Comparison of ENCODE assay signal across 8 mouse cellular contexts in the genomic region with DNA sequence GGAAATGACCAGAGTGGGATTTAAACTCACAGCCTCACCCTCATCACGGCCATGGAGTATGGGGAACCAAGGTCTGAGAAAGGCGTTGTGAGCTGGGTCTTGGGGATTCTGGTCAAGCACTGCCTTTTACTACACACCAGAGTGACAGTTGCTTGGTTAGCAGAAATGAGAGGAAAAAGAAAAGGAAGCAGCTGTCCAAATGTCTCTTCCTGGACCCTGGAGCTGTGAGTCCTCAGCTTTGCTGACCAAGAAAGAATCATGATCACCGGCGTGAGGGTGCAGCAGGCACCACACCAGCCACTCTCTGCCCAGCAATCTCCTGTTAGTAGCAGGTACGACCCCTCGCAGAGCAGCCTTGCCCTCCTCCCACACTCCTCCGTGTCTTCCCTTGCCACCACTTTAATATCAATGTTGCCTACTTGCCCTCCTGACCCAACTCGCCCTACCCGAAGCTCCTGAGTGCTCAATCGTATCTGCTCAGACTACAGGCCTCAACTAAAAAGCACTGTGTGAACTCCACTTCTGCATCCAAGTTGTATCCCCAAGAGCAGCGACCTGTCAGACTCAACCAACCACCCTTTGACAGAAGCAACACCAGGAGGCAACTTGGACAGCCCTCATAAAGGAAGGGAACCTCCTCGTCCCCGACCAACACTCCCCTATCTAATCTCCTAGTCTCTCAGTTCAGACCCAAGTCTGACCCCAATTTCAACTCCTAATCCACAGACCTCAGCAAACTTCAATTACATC. TPM values are rescaled to one million over a fixed set of nuclear protein-coding genes. Genes with fewer than 3 reads are reported as not detected.
DNase-seq lines count a peak whose midpoint lies in the region; ATAC-seq and TF ChIP-seq lines count a peak whose summit lies in the region.

No protein-coding gene starts in this region.

- H3K4me3 ChIP-seq in gastrocnemius, adult 2 months = peak overlapping the region; percentile 77
- peak overlapping the region; percentile 76 for H3K4me3 ChIP-seq in hindbrain, embryonic 16.5 days (ENCODE audit: low read length)
- peak overlapping the region; percentile 78 for H3K4me3 ChIP-seq in midbrain, embryonic 13.5 days (replicated peaks)

- ATAC-seq in CD4-positive, CD25-positive, alpha-beta regulatory T cell, adult 4 months = peak; percentile 21
- peak; percentile 58 for ATAC-seq in erythroblast, adult 5-6 weeks (replicated peaks; ENCODE audit: low FRiP score, poor library complexity, severe bottlenecking)
- ATAC-seq in hindbrain, embryonic 16.5 days = peak; percentile 36
- no peak; the same call in 1 of the 2 replicates for ATAC-seq in midbrain, embryonic 13.5 days

- H3K27me3 ChIP-seq in hindbrain, embryonic 16.5 days (replicated peaks; ENCODE audit: control insufficient read depth, insufficient read depth, low read length) = no peaks in the 10 kb centered on the region
- H3K27me3 ChIP-seq in midbrain, embryonic 13.5 days = peaks cover 15% of the 10 kb centered on the region; the same call in 1 of the 2 replicates

- intact Hi-C loops in gastrocnemius, adult 2 months (cut with DNase I) = no loop called here

- peak overlapping the region; percentile 59 for H3K4me2 ChIP-seq in hindbrain, embryonic 16.5 days (ENCODE audit: low read length)
- H3K4me2 ChIP-seq in midbrain, embryonic 13.5 days (replicated peaks) = peak overlapping the region; percentile 84

- TF ChIP-seq CTCF in gastrocnemius, adult 2 months (IDR thresholded peaks at IDR 0.05) = no peak

- no peaks in the 10 kb centered on the region for H3K9me3 ChIP-seq in hindbrain, embryonic 16.5 days (ENCODE audit: control insufficient read depth, low read length)
- no peaks in the 10 kb centered on the region for H3K9me3 ChIP-seq in midbrain, embryonic 13.5 days

- H3K4me1 ChIP-seq in hindbrain, embryonic 16.5 days (ENCODE audit: control insufficient read depth, insufficient read depth, low read depth, low read length) = peaks cover 12% of the 10 kb centered on the region
- peaks cover 30% of the 10 kb centered on the region for H3K4me1 ChIP-seq in midbrain, embryonic 13.5 days (replicated peaks)

- DNase-seq in gastrocnemius, adult 2 months = peak; percentile 19
- no peak for DNase-seq in gastrocnemius, postnatal 25 days
- no peak for DNase-seq in right cerebral cortex, postnatal 25 days
- no peak for DNase-seq in layer of hippocampus, postnatal 25 days (ENCODE audit: extremely low spot score in 1 of 2, low spot score in 1 of 2)

- no peaks in the 10 kb centered on the region for H3K36me3 ChIP-seq in hindbrain, embryonic 16.5 days (ENCODE audit: control insufficient read depth, insufficient read depth, low read length)
- H3K36me3 ChIP-seq in midbrain, embryonic 13.5 days = no peaks in the 10 kb centered on the region

- H3K9ac ChIP-seq in hindbrain, embryonic 16.5 days (ENCODE audit: low read depth, low read length) = peak overlapping the region; percentile 95
- H3K9ac ChIP-seq in midbrain, embryonic 13.5 days (replicated peaks) = peak overlapping the region; percentile 90

- H3K27ac ChIP-seq in gastrocnemius, adult 2 months = peak overlapping the region; percentile 98
- peak overlapping the region; percentile 86 for H3K27ac ChIP-seq in hindbrain, embryonic 16.5 days (ENCODE audit: low read depth, low read length)
- peak overlapping the region; percentile 87; the same call in 1 of the 2 replicates for H3K27ac ChIP-seq in midbrain, embryonic 13.5 days

- 42% methylated on average over 13 of the region's 13 CpGs for WGBS in hindbrain, embryonic 16.5 days
- WGBS in midbrain, embryonic 13.5 days = 48% methylated on average over 13 of the region's 13 CpGs

RNA-seq across cellular contexts. Expression of gene Tgfbrap1, which starts 7.0 kb away (rescaled TPM):
- 10 to 100 TPM; 13.0 to 13.1 TPM for total RNA-seq in gastrocnemius, adult 2 months (2021)
- total RNA-seq in gastrocnemius, postnatal 25 days (2021) = 10 to 100 TPM; 10.2 to 10.5 TPM
- polyA plus RNA-seq in CD4-positive, CD25-positive, alpha-beta regulatory T cell, adult 4 months (2017; shearing (Covaris generic)) = 1 to 10 TPM; 6.3 to 8.1 TPM
- total RNA-seq in erythroblast, adult 5-6 weeks (2015; ENCODE audit: low replicate concordance) = 6.9 and 8.5 TPM in 2 replicates
- 3.5 and 5.4 TPM in 2 replicates for total RNA-seq in erythroblast, adult 5-6 weeks (2017; ENCODE audit: low replicate concordance)
- polyA plus RNA-seq in hindbrain, embryonic 16.5 days (2015; fragmentation: Nextera tagmentation; extraction: Ambion mirVana) = 15.6 and 17.4 TPM in 2 replicates
- 16.7 TPM in 2 replicates for polyA plus RNA-seq in midbrain, embryonic 13.5 days (2015; fragmentation: Nextera tagmentation; extraction: Ambion mirVana)
- 10 to 100 TPM; 39.8 to 42.4 TPM for total RNA-seq in layer of hippocampus, postnatal 25 days (2021)

RNA-seq across cellular contexts. Expression of gene AI597479, which starts 7.0 kb away (rescaled TPM):
- total RNA-seq in gastrocnemius, adult 2 months (2021) = 10 to 100 TPM; 14.2 to 20.9 TPM
- 10 to 100 TPM; 12.4 to 12.9 TPM for total RNA-seq in gastrocnemius, postnatal 25 days (2021)
- 10 to 100 TPM; 13.6 to 16.8 TPM for polyA plus RNA-seq in CD4-positive, CD25-positive, alpha-beta regulatory T cell, adult 4 months (2017; shearing (Covaris generic))
- 2.5 and 6.5 TPM in 2 replicates for total RNA-seq in erythroblast, adult 5-6 weeks (2015; ENCODE audit: low replicate concordance)
- total RNA-seq in erythroblast, adult 5-6 weeks (2017; ENCODE audit: low replicate concordance) = 3.5 and 5.0 TPM in 2 replicates
- 42.8 and 47.9 TPM in 2 replicates for polyA plus RNA-seq in hindbrain, embryonic 16.5 days (2015; fragmentation: Nextera tagmentation; extraction: Ambion mirVana)
- 50.0 and 50.3 TPM in 2 replicates for polyA plus RNA-seq in midbrain, embryonic 13.5 days (2015; fragmentation: Nextera tagmentation; extraction: Ambion mirVana)
- total RNA-seq in layer of hippocampus, postnatal 25 days (2021) = 10 to 100 TPM; 23.5 to 25.6 TPM
